Mouse (Mus musculus) adrenal gland, postnatal 25 days (tissue): ENCODE results near the gene Fgg. TPM values are rescaled to one million over a fixed set of nuclear protein-coding genes. Genes with fewer than 3 reads are reported as not detected.

Experiments
- DNase-seq: peaks from one replicate; pipeline ENCODE4 v3.0.0; 2021; ENCODE audit warnings: mixed read lengths
- long read RNA-seq: library from polyadenylated mRNA; stranded (forward); transcript quantifications from one replicate; pipeline ENCODE4 v2.0.0, GENCODE M21; 2021
- total RNA-seq: library from RNA; stranded (reverse); gene quantifications from 2 replicates; pipeline ENCODE4 v1.2.3, GENCODE M21; 2021

Gene Fgg
- 0.24 and 23.1 TPM in 2 replicates for total RNA-seq
- long read RNA-seq, transcript Fgg-201 (10 exons, 1,695 nt), result major isoform, 2,635 of 3,826 reads
- long read RNA-seq, transcript Fgg-202 (9 exons, 1,741 nt), result minor isoform, 485 of 3,826 reads
- long read RNA-seq, partial matches to known transcripts, result 80 of 3,826 reads
- long read RNA-seq, other reads (novel, unspliced or antisense), result 626 of 3,826 reads

- DNase-seq, result no peak
Observed at GRCm38 (mm10) chr3:83007557-83007956, at the start of gene Fgg. Gene Fgg, plus strand, starts transcription at chr3:83007724.

- DNase-seq, result no peak
Observed at GRCm38 (mm10) chr3:82971046-82971445, 36.5 kb upstream of the Fgg start.

- peak; percentile 42 for DNase-seq
Observed at GRCm38 (mm10) chr3:82980818-82981217, 26.7 kb upstream of the Fgg start.

GRCm38 (mm10) chr3:82981861-82982260 lies 25.7 kb upstream of the Fgg start:
- no peak for DNase-seq

- no peak for DNase-seq
Observed at GRCm38 (mm10) chr3:82984840-82985239, 22.7 kb upstream of the Fgg start.

- DNase-seq, result no peak
Observed at GRCm38 (mm10) chr3:82991963-82992362, 15.6 kb upstream of the Fgg start.

- no peak for DNase-seq
Observed at GRCm38 (mm10) chr3:82992956-82993355, 14.6 kb upstream of the Fgg start.

- DNase-seq, result peak; percentile 68
Observed at GRCm38 (mm10) chr3:82995368-82995767, 12.2 kb upstream of the Fgg start.

GRCm38 (mm10) chr3:82996656-82997055 lies 10.9 kb upstream of the Fgg start:
- no peak for DNase-seq

GRCm38 (mm10) chr3:82998772-82999463 lies 8.6 kb upstream of the Fgg start:
- DNase-seq, result no peak

- no peak for DNase-seq
Observed at GRCm38 (mm10) chr3:82999995-83000394, 7.5 kb upstream of the Fgg start.

- peak; percentile 17 for DNase-seq
Observed at GRCm38 (mm10) chr3:83002191-83002590, 5.3 kb upstream of the Fgg start.

GRCm38 (mm10) chr3:83003068-83003467 lies 4.5 kb upstream of the Fgg start:
- no peak for DNase-seq

GRCm38 (mm10) chr3:83004801-83005200 lies 2.7 kb upstream of the Fgg start:
- DNase-seq, result no peak

GRCm38 (mm10) chr3:83010291-83010690 lies 2.8 kb downstream of the Fgg start:
- no peak for DNase-seq

GRCm38 (mm10) chr3:83011136-83011535 lies 3.6 kb downstream of the Fgg start:
- DNase-seq, result no peak

GRCm38 (mm10) chr3:83011565-83011964 lies 4.0 kb downstream of the Fgg start:
- no peak for DNase-seq

GRCm38 (mm10) chr3:83012636-83013035 lies 5.1 kb downstream of the Fgg start:
- DNase-seq, result no peak

- no peak for DNase-seq
Observed at GRCm38 (mm10) chr3:83013951-83014350, 6.4 kb downstream of the Fgg start.

GRCm38 (mm10) chr3:83016236-83016635 lies 8.7 kb downstream of the Fgg start:
- DNase-seq, result no peak

- DNase-seq, result no peak
Observed at GRCm38 (mm10) chr3:83020387-83020786, 12.9 kb downstream of the Fgg start.

GRCm38 (mm10) chr3:83021176-83021575 lies 13.7 kb downstream of the Fgg start:
- DNase-seq, result no peak

GRCm38 (mm10) chr3:83025036-83025435 lies 17.5 kb downstream of the Fgg start:
- no peak for DNase-seq
